Mouse (Mus musculus) neural tube, embryonic 10.5 days (tissue): ENCODE results near the gene F930015N05Rik.
A peak's percentile ranks its signal among the peaks of the same experiment; 100 is the strongest.

Source experiments
- DNase-seq: peaks from one replicate; pipeline ENCODE4 v3.0.0-alpha.2; 2017; ENCODE audit warnings: low spot score; ENCODE audit errors: extremely low spot score

Gene F930015N05Rik

DNA sequence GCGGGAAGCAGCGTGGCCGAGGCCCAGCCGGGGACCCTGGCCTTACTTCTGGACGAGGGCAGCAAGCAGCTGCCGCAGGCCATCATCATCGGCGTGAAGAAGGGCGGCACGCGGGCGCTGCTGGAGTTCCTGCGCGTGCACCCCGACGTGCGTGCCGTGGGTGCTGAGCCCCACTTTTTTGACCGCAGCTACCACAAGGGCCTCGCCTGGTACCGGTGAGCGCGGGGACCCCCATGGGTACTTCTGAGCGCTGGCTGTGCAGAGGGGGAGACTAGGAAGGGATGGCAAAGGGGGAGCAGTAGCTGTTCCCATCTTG is at the start of gene F930015N05Rik:
Gene F930015N05Rik, minus strand, starts transcription at position 242 of the 316 bp plus-strand sequence.
- no peak for DNase-seq

DNA sequence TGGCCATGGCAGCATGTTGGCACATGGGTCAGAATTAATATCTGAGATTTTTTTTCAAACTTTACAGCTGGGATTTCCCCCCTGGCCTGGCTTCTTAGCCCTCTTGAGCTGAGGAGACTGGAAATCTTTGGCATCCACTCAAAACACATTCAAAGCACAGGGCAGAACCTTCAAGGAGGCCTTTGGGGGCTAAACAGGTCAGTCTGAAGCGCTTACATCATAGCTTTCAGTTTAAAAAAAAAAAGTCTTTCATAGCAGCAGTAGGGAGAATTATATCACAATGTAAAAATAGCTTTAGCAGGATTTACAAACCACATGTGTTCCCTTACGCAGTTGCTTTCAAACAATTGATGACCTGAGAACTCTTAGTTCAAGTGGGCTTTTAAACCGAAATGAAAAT is 45.0 kb upstream of the F930015N05Rik start:
- no peak for DNase-seq

DNA sequence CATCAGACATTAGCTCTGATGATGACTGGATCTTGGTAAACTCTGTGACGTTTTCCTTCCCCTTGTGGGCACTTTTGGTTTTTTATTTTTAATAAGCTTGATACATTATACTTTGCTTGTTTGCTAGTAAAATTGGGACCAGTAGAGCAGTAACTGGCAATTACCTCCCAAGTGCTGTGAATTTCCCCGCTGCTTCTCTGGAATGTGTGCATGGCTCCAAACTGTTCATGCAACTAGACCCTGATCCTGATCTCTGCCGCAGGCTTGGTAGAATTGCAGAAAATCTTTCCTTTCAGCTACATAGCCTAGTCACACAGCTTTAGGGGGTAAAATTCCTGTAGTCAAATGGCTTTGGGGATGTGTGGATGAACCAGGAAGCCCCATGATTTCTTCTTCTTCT is 37.2 kb upstream of the F930015N05Rik start:
- DNase-seq = no peak

DNA sequence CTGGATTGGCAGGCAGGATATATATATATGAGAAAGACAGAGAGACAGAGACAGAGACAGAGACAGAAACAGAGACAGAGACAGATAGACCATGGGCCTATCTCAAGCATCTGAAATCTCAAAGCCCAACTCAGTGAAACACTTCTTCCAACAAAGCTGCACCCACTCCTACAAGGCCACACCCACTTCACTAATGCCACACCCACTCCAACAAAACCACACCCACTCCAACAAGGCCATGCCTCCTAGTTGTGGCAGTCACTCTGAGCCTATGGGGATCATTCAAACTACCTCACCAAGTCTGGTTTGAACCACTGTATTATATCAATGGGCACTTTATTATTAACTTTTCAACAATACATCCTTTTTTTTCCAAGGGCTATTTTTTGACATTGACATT is 34.2 kb upstream of the F930015N05Rik start:
- DNase-seq = no peak

DNA sequence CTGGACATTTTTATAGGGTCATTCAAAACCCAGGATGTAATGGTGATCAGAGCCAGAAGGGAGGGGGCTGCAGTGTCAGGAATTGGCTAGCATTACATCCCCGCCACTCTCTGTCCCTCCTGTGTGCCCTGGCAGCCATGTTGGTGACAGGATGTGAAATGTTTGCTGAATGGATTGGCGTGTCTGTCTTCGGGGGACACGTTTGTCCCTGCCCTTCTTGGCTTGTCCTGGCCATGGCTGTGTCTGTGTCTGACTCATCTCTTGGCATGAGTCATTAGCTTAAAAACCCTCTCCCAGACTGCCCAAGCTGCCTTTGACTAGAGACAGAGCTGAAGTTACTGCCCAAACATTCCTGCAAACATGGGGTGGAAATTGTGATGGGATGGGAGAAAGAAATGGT is 32.3 kb upstream of the F930015N05Rik start:
- no peak for DNase-seq

DNA sequence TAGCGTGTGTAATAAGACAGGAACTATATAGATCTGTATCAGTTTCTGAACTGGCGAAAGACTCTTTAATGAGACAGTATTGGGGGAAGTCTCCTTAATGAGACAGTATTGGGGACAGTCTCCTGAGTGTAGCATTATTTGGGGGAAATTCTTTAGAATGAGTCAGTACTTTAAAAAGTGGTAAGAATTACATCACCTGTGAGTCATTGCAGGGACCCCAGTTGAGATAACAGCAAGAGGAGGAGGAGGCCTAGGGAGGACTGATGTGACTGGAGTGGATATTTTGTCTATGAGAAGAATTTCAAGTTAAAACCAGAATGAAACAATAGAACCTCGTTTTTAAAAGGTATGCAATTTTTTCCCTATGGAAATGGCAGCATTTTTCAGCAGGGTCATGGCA is 25.3 kb upstream of the F930015N05Rik start:
- DNase-seq = no peak

DNA sequence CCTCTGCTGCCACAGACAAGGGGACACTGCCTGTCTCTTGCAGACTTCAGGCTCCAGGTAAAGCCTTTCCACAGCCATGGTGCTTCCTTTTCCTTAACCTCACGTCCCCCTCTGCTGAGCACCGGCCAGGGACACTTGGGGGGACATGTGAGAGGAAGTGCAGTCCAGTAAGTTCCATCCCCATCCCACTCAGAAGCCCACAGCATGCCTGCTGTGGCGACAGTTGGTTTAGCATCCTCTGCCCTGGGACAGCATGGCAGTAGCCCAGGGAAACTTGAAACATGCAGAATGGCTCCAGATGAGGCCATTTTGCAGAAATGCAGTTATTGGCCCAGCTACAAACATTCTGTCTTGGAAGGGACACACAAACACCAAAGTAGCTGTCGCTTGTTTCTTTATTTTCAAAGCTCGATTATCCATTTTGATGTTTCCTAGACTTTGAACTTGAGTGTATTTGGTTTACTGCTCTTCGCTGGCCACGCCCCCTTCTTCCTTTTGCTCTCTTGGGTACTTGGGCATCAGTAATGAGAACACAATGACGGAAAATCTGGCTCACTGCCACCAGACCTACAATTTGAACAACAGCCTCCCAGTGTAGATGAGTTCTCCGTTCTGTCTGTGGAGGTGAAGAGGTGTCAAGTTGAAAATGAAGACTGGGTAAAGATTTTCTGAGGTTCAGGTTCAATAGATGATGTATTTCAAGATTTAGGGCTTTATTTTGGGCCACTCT is 12.3 kb upstream of the F930015N05Rik start:
- DNase-seq = no peak

DNA sequence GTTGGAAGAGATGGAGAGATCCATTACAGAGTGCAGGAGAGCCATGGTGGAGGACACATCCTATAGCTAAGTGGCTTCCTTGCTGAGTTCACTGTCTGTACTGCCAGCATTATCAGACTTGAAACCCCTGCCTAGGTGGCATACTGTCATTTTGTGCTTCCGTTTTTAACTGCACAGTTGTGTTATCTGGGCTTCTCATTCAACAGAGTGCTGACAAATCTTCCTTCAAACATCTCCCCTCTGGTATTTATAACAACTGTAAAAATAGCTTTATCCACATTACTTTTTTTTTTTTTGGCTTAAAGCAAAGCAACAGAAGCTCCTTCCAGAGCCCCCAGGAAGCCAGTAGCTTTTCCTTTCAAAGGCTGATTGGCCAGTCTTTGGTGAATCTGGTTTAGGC is 8.8 kb upstream of the F930015N05Rik start:
- DNase-seq = no peak

DNA sequence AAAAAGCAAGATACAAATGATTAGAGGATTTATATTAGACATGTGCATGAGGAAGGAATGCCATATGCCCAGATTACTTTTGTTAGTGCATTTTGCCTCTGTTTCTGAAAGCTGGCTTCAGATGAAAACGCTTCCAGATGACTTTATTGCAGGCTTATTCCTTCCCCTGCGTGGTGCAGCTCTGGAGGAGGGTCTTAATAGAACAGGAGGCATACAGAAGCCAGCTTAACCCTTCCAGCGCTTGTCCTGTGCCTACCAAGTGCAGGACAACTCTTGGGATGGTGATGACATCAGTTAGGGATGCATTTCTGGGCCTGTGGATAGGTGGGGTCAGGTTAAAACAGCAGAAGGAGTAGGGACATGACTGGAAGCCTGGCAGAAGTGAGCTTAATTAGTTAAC is 6.2 kb upstream of the F930015N05Rik start:
- no peak for DNase-seq

DNA sequence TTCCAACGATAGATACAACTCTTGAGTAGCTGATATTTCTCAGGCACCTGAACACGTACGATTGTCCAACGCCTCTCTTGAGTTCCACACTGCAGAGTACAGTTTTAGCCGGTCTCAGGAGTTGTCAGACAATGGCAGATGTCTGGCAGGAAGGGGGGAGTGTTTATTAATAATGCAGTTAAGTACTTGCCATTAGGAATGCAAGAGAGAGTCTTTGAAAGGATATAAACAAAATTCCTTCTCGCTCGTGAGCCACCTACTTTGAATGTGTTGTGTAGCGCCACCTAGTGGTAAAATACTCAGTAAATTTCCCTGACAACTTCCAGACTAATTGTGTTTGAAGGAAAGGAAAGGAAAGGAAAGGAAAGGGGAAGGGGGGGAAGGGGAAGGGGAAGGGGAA is 5.7 kb upstream of the F930015N05Rik start:
- DNase-seq = peak; percentile 47

DNA sequence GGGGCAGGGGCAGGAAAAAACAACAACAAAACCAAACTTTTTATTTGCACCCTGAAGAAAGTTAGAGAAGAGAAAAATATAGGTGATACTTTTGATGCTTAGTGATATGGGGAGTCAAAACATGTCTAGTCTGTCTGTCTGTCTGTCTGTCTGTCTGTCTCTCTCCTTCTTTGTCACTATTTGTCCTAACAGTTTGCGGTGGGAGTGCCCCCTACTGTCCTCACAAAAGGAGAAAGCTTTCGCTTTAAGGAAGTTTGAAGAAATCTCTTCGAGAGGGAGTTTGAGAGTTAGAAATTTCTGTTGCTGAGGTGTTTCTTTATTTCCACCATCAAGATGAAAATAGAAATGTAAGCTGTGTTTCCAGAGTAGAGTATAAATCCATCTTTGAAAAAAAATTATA is 2.5 kb upstream of the F930015N05Rik start:
- DNase-seq = no peak

DNA sequence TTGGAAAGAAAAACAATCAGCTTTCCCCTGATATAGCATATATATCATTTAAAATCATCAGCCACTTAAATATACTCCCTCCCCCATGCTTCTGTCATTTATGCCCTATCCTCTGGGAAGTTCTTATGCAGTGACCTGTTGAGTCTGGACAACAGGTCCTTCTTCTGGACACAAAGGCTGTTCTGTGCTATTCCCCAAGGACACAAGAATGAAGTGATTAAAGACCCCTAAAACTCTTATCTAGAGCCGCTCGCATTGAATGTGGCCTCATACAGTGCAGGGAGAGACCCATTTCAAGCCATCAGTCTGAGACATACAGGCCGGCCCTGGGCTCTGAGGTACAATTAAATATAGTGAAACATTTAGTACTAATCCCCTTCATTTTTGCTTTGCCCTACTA is 1.3 kb upstream of the F930015N05Rik start:
- no peak for DNase-seq

DNA sequence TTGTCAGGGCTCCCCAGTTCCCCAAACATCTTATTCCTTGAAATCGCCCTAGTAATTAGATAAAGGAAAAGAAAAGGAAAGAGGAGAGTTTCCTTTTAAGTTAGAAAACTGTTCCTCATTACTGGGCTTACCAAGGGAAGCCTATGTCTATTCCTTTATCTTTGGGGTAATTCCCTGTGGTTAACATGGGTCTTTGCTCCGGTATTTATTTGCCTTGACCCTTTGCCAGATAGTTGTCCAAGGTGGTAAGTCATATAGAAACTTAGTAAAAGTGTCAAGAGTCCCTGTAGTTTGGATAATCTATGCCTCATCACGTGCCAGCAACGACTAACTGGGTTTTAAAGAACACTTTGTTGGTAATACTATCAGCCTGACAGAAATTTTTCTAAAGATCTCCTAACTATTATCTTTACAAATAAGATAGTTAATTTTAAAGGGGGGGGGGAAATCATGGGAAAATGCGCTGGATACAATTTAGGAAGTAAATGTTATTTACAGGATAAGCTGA is 392 bp upstream of the F930015N05Rik start:
- no peak for DNase-seq

DNA sequence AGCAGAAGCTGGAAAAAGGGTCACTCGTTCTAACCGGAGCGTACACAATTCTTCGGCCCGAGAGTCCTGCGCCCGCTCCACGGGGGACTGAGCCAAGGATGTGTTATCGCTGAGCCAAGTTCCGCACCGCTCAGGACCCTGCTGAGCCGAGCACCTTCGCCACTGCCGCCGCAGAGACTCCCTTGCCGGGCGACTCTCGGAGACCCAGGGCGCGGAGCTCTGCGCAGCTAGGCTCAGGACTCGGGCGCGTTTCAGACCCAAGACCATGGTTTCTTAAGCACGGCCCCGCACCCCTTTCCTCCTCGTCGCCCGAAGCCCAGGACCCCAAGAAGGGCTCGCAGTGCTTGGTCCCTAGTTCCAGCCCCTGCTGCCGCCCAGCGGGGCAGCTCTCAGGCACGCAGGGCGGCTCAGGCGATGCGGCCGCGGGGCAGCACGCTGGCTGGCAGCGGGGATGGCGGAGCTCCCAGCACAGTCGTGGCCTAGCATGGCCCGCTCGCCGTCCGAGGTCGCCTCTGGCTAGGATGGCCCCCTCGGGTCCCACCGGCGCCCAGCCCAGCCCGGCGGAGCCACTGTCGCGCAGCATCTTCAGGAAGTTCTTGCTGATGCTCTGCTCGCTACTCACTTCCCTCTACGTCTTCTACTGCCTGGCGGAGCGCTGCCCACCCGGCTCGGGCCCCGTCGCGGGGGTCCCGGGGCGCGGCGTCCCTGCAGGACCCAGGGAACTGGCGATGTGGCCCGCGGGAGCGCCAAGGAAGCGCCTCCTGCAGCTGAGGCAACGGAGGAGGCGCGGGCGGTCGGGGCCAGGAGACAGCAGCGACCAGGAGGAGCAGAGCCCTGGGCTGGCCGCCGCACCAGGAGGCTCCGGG is 674 bp downstream of the F930015N05Rik start:
- peak; percentile 84 for DNase-seq

DNA sequence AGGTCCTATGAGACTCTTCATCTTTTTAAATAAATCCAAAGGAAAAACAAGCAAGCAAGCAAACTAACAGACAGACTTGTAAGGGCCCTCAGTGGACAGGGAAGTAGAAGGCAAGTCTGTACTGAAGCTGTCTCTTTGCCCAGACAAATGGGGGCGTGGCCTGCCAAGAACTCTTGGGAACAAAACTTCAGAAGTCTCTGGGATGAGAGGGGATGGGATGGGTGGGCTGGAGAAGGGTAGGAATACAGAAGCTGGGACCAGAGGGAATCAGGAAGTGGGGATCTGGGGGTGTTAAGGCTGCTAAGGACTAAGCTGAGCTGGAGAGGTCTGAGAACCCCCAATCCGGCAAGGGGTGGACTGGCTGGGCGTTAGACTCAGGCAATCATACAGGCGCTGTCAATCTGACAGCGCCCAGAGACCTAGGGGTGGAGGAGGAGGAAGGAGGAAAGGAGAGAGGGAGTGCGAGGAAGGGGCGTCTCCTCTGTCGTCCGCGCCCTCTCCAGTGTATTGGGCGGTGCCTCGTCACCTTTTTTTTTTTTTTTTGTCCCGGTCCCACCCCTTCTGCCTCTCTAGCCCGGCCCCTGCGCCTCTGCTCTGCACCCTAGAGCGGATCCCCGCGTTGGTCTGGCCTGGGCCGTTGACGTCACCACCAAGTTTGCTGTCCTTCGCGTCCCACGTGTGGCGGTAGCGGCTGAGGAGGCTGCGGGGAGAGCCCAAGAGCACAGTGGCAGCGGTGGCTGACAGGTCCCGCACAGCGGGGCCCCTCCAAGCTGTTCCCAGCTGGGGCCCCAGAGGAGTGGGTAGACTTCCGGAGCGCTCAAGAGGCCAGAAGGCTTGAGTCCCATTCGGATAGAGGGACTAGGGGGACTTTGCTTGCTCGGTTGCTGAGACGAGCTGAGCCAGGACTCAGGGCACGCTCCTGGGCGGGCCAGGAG is 1.6 kb downstream of the F930015N05Rik start, which contains the start of gene Hs3st3a1:
Gene Hs3st3a1, plus strand, starts transcription at position 722 of the 935 bp plus-strand sequence.
- no peak for DNase-seq

DNA sequence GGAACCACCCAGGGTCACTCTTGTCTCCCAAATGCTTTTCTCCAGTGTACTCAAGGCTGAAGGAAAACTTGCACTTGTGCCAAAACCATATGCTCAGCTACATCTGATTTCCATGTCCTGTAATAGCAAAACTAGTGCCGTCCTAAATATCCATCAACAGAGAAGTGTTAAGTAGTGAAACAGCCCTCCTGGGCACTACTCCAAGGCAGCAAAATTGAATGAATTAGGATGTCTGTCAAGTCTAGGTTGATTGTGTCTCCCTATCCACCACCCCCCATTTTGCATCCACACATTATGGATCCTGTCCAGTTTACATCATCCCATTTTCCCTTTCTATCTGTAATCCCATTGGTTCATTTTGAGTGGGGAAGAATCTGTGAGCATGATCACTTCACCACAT is 17.5 kb downstream of the F930015N05Rik start:
- no peak for DNase-seq

DNA sequence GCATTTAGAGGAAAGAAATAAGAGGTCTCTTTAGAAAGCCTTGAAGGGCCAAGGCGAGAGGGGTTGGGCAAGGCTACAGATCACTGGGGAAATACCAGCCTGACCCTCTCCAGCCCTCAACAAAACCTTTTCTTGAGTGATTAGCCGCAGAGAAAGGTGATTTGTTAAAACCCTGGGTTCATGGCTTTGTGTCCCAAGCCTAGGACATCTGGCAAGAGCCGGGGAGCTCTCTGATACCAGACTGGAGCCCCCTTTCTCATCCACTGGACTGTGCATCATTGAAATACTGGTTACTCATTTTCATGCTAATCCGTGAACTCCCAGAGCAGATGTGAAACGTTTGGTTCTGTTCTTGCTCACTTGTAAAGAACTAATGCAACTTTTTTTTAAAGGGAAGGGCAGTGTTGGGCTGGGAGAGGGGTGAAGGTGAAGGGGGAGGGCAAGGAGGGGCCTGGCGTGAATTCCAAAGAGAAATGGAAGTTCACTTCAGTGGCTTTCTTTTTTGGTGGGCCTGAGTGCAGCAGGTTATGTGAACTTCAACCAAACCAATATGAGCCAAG is 35.8 kb downstream of the F930015N05Rik start:
- peak; percentile 40 for DNase-seq

DNA sequence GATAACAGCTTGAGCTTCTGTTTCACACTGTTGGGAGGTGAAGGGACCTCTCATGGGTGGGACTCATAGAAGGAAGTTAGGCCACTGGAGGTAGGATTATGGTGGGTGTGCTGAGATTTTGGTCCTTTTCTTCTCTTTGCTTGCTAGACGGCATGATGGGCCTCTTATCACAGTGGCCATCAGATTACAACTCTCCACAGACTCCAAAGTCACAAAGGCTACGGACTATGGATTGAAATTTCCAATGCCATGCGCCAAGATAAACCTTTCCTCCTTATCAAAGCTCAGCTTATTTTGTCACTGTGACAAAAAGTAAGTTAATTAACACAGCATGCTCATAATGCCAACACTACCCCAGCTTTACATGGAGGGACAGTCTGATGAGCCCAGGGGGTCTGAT is 38.8 kb downstream of the F930015N05Rik start:
- no peak for DNase-seq

DNA sequence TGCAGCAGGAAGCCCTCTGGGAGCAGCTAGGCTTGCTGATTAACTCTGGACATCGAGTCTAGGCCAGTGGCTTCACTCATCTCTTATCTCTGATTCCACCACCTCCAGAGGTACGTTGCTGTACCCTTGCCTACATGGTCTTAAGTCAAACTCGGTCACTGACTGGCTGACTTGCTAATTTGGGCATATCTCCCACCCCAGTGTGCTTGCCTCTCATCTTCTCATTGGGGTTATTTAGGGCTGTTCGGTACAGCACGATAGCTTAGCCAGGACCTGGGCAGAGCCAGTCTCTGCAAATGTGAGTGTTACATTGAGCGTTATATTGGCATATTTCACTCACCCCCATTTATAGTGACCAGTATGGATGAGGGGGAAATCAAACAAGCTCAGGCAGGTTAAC is 39.5 kb downstream of the F930015N05Rik start:
- DNase-seq = no peak

DNA sequence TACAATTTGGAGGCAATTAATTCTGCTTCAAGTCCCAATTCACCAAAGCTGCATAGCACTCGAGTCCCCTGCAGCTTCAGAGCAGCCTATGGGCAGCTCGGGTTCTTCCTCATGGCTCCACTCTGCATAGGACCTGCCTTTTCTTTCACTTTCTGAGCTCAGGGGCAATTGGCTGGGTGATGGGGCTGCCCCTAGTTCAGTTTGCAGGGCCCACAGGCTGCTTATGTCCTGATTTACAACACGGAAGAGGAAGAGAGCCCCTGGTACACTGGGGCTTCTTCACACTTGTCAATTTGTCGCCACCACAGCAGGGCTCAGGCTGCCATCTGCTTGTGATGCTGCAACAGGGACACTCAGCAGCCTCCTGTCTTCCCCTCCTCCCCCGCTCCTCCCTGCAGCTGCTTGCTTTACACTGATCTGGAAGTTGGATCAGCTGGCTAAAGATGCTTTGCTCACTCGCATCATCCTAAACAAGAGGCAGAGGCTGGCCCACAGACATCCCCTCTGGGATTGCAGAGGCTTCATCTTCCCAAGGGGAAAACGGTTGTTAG is 40.0 kb downstream of the F930015N05Rik start:
- peak; percentile 61 for DNase-seq

DNA sequence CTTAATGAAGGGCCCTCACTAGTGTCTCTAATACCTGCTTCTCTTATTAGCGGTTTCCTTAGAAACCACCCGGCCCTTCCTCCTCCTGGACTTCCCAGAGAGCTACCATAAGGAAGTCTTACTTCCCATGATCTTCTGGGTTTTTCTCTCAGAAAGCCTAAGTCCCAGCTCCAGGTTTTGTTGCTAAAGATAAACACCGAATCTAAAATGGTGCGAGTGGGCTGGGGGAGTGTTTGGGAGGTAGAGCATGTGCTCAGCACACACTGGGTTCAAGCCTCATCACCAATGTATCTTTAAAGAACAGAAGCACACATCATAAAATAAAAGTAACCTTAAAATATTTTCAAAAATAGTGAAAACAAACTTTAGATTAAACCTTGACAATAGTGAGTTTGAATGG is 50.1 kb downstream of the F930015N05Rik start:
- no peak for DNase-seq
